Mouse (Mus musculus): ENCODE data around the gene Ankrd50. TPM values are rescaled to one million over a fixed set of nuclear protein-coding genes. Genes with fewer than 3 reads are reported as not detected.
A peak's percentile ranks its signal among the peaks of the same experiment; 100 is the strongest.

The Ankrd50 gene
- polyA plus RNA-seq, 1 experiment from 2014 or later, result 29.3 TPM

- ATAC-seq (ENCODE audit: low FRiP score), result no peak
- H3K27me3 ChIP-seq (ENCODE audit: control insufficient read depth, insufficient read depth, low read length), result no peaks in the 10 kb centered on the region
- no peak overlapping the region for H3K4me2 ChIP-seq (replicated peaks)
- 72% methylated on average over 5 of the region's 5 CpGs for WGBS
- H3K4me1 ChIP-seq (replicated peaks; ENCODE audit: control insufficient read depth, insufficient read depth, low read length), result no peaks in the 10 kb centered on the region
- H3K9me3 ChIP-seq (ENCODE audit: control insufficient read depth, low read length), result no peaks in the 10 kb centered on the region
- no peak overlapping the region for H3K27ac ChIP-seq
- no peak for DNase-seq (ENCODE audit: low spot score)
- H3K36me3 ChIP-seq (replicated peaks; ENCODE audit: control insufficient read depth, insufficient read depth), result peaks cover 56% of the 10 kb centered on the region
- H3K9ac ChIP-seq, result no peak overlapping the region
- H3K4me3 ChIP-seq (replicated peaks; ENCODE audit: low read length), result no peak overlapping the region
Observed at GRCm38 (mm10) chr3:38459507-38460249, 25.0 kb downstream of the Ankrd50 start.

- no peak overlapping the region for H3K4me3 ChIP-seq (replicated peaks; ENCODE audit: low read length)
- DNase-seq (ENCODE audit: low spot score) (no peak), ATAC-seq (ENCODE audit: low FRiP score) (no peak)
- no peak overlapping the region for H3K27ac ChIP-seq
- no peaks in the 10 kb centered on the region for H3K27me3 ChIP-seq (ENCODE audit: control insufficient read depth, insufficient read depth, low read length)
- H3K9me3 ChIP-seq (ENCODE audit: control insufficient read depth, low read length), result no peaks in the 10 kb centered on the region
- no peak overlapping the region for H3K4me2 ChIP-seq (replicated peaks)
- no peaks in the 10 kb centered on the region for H3K4me1 ChIP-seq (replicated peaks; ENCODE audit: control insufficient read depth, insufficient read depth, low read length)
- H3K36me3 ChIP-seq (replicated peaks; ENCODE audit: control insufficient read depth, insufficient read depth), result peaks cover 70% of the 10 kb centered on the region
- 94% methylated on average over 14 of the region's 14 CpGs for WGBS
- no peak overlapping the region for H3K9ac ChIP-seq
Observed at GRCm38 (mm10) chr3:38457041-38457440, 27.6 kb downstream of the Ankrd50 start.

GRCm38 (mm10) chr3:38452199-38452598 lies 32.4 kb downstream of the Ankrd50 start:
- Histone ChIP-seq H3K4me1 (replicated peaks; ENCODE audit: control insufficient read depth, insufficient read depth, low read length) (no peaks in the 10 kb centered on the region), H3K9me3 (ENCODE audit: control insufficient read depth, low read length) (no peaks in the 10 kb centered on the region), H3K4me3 (replicated peaks; ENCODE audit: low read length) (no peak overlapping the region), H3K4me2 (replicated peaks) (no peak overlapping the region), H3K27ac (no peak overlapping the region; the same call in 1 of the 2 replicates), H3K9ac (no peak overlapping the region), H3K27me3 (ENCODE audit: control insufficient read depth, insufficient read depth, low read length) (no peaks in the 10 kb centered on the region), H3K36me3 (replicated peaks; ENCODE audit: control insufficient read depth, insufficient read depth) (peaks cover 73% of the 10 kb centered on the region)
- WGBS, result 65% methylated on average over 9 of the region's 9 CpGs
- DNase-seq (ENCODE audit: low spot score) (no peak), ATAC-seq (ENCODE audit: low FRiP score) (peak; percentile 63)

GRCm38 (mm10) chr3:38446586-38446985 lies 38.1 kb downstream of the Ankrd50 start:
- ATAC-seq (ENCODE audit: low FRiP score), result no peak
- WGBS, result 87% methylated on average over 9 of the region's 9 CpGs
- H3K9me3 ChIP-seq (ENCODE audit: control insufficient read depth, low read length), result no peaks in the 10 kb centered on the region
- H3K36me3 ChIP-seq (replicated peaks; ENCODE audit: control insufficient read depth, insufficient read depth), result peaks cover 19% of the 10 kb centered on the region
- H3K27ac ChIP-seq, result no peak overlapping the region
- no peak overlapping the region for H3K4me2 ChIP-seq (replicated peaks)
- no peak for DNase-seq (ENCODE audit: low spot score)
- H3K4me1 ChIP-seq (replicated peaks; ENCODE audit: control insufficient read depth, insufficient read depth, low read length), result no peaks in the 10 kb centered on the region
- H3K27me3 ChIP-seq (ENCODE audit: control insufficient read depth, insufficient read depth, low read length), result no peaks in the 10 kb centered on the region
- H3K4me3 ChIP-seq (replicated peaks; ENCODE audit: low read length), result no peak overlapping the region
- H3K9ac ChIP-seq, result no peak overlapping the region

- Histone ChIP-seq H3K9ac (no peak overlapping the region), H3K4me1 (replicated peaks; ENCODE audit: control insufficient read depth, insufficient read depth, low read length) (no peaks in the 10 kb centered on the region), H3K27ac (no peak overlapping the region), H3K4me2 (replicated peaks) (no peak overlapping the region), H3K9me3 (ENCODE audit: control insufficient read depth, low read length) (no peaks in the 10 kb centered on the region), H3K36me3 (replicated peaks; ENCODE audit: control insufficient read depth, insufficient read depth) (no peaks in the 10 kb centered on the region), H3K27me3 (ENCODE audit: control insufficient read depth, insufficient read depth, low read length) (no peaks in the 10 kb centered on the region), H3K4me3 (replicated peaks; ENCODE audit: low read length) (no peak overlapping the region)
- DNase-seq (ENCODE audit: low spot score) (no peak), ATAC-seq (ENCODE audit: low FRiP score) (no peak)
- 60% methylated on average over 4 of the region's 4 CpGs for WGBS
Observed at GRCm38 (mm10) chr3:38443875-38444274, 40.8 kb downstream of the Ankrd50 start.

- no peak for ATAC-seq (ENCODE audit: low FRiP score)
Observed at GRCm38 (mm10) chr3:38440564-38440991, 44.1 kb downstream of the Ankrd50 start.

GRCm38 (mm10) chr3:38436596-38436995 lies 48.0 kb downstream of the Ankrd50 start:
- H3K4me2 ChIP-seq (replicated peaks), result no peak overlapping the region
- no peak for DNase-seq (ENCODE audit: low spot score)
- no peaks in the 10 kb centered on the region for H3K9me3 ChIP-seq (ENCODE audit: control insufficient read depth, low read length)
- no peak overlapping the region for H3K4me3 ChIP-seq (replicated peaks; ENCODE audit: low read length)
- no peaks in the 10 kb centered on the region for H3K27me3 ChIP-seq (ENCODE audit: control insufficient read depth, insufficient read depth, low read length)
- 69% methylated on average over 3 of the region's 3 CpGs for WGBS
- 0 out of 2 replicates have a peak, but pooled peaks cover 7% of the 10 kb centered on the region for H3K4me1 ChIP-seq (replicated peaks; ENCODE audit: control insufficient read depth, insufficient read depth, low read length)
- no peak overlapping the region for H3K27ac ChIP-seq
- H3K36me3 ChIP-seq (replicated peaks; ENCODE audit: control insufficient read depth, insufficient read depth), result no peaks in the 10 kb centered on the region
- no peak overlapping the region for H3K9ac ChIP-seq
- no peak for ATAC-seq (ENCODE audit: low FRiP score)

More at GRCm38 (mm10) chr3:38440564-38440991, 44.1 kb downstream of the Ankrd50 start:
- H3K27ac ChIP-seq, result no peak overlapping the region
- no peaks in the 10 kb centered on the region for H3K9me3 ChIP-seq (ENCODE audit: control insufficient read depth, low read length)
- no peaks in the 10 kb centered on the region for H3K4me1 ChIP-seq (replicated peaks; ENCODE audit: control insufficient read depth, insufficient read depth, low read length)
- 64% methylated on average over 7 of the region's 7 CpGs for WGBS
- H3K36me3 ChIP-seq (replicated peaks; ENCODE audit: control insufficient read depth, insufficient read depth), result no peaks in the 10 kb centered on the region
- H3K9ac ChIP-seq, result no peak overlapping the region
- no peak for DNase-seq (ENCODE audit: low spot score)
- H3K27me3 ChIP-seq (ENCODE audit: control insufficient read depth, insufficient read depth, low read length), result no peaks in the 10 kb centered on the region
- H3K4me3 ChIP-seq (replicated peaks; ENCODE audit: low read length), result no peak overlapping the region
- no peak overlapping the region for H3K4me2 ChIP-seq (replicated peaks)

- H3K9ac ChIP-seq, result no peak overlapping the region
- H3K4me2 ChIP-seq (replicated peaks), result no peak overlapping the region
- H3K27me3 ChIP-seq (ENCODE audit: control insufficient read depth, insufficient read depth, low read length), result no peaks in the 10 kb centered on the region
- 94% methylated on average over 6 of the region's 6 CpGs for WGBS
- no peaks in the 10 kb centered on the region for H3K36me3 ChIP-seq (replicated peaks; ENCODE audit: control insufficient read depth, insufficient read depth)
- ATAC-seq (ENCODE audit: low FRiP score) (no peak), DNase-seq (ENCODE audit: low spot score) (no peak)
- no peak overlapping the region for H3K4me3 ChIP-seq (replicated peaks; ENCODE audit: low read length)
- no peak overlapping the region for H3K27ac ChIP-seq
- 0 out of 2 replicates have a peak, but pooled peaks cover 7% of the 10 kb centered on the region for H3K4me1 ChIP-seq (replicated peaks; ENCODE audit: control insufficient read depth, insufficient read depth, low read length)
- H3K9me3 ChIP-seq (ENCODE audit: control insufficient read depth, low read length), result no peaks in the 10 kb centered on the region
Observed at GRCm38 (mm10) chr3:38435828-38436227, 48.8 kb downstream of the Ankrd50 start.

- H3K27ac ChIP-seq, result no peak overlapping the region
Observed at GRCm38 (mm10) chr3:38434486-38434885, 50.2 kb downstream of the Ankrd50 start.

More at GRCm38 (mm10) chr3:38434486-38434885, 50.2 kb downstream of the Ankrd50 start:
- no peaks in the 10 kb centered on the region for H3K9me3 ChIP-seq (ENCODE audit: control insufficient read depth, low read length)
- 0 out of 2 replicates have a peak, but pooled peaks cover 7% of the 10 kb centered on the region for H3K4me1 ChIP-seq (replicated peaks; ENCODE audit: control insufficient read depth, insufficient read depth, low read length)
- H3K9ac ChIP-seq, result no peak overlapping the region
- H3K4me3 ChIP-seq (replicated peaks; ENCODE audit: low read length), result no peak overlapping the region
- no peaks in the 10 kb centered on the region for H3K27me3 ChIP-seq (ENCODE audit: control insufficient read depth, insufficient read depth, low read length)
- no peak overlapping the region for H3K4me2 ChIP-seq (replicated peaks)
- no peaks in the 10 kb centered on the region for H3K36me3 ChIP-seq (replicated peaks; ENCODE audit: control insufficient read depth, insufficient read depth)
- ATAC-seq (ENCODE audit: low FRiP score) (no peak), DNase-seq (ENCODE audit: low spot score) (no peak)
- 94% methylated on average over 2 of the region's 2 CpGs for WGBS
